In the genomic region with DNA sequence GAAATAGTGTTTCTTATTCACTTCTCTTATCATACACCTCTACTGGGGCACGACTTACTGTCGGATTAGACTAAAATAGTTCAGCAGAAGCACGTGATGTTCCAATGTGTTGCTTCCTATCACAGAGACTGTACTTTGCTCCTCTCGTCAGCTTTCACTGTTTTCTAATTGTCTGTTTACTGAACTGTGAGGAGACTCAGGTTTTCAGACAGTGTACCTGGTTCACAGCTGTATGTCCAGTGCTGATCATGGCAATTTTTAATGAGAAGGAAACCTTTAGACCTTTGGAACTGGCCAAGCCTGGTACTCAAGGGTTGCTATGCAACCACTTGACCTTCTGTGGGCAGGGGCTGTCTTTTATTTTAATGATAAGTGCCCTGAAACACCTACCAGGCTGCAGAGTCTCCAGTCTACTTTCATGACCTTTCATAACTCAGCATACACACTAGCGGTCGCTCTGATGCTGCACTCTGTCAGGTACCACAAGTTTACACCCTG, we compare ENCODE assay signal across 14 mouse cellular contexts.
DNase-seq lines count a peak whose midpoint lies in the region; ATAC-seq lines count a peak whose summit lies in the region.
"Had no signal": no experiment of that assay in that cellular context is flagged by ENCODE, and none has a peak within 500 bp of the region (broad histone marks: within the 10 kb centered on the region; RNA-seq: fewer than 3 reads in every experiment).

No protein-coding gene starts in this region.

- H3K4me3 ChIP-seq in heart, embryonic 13.5 days, result no peak overlapping the region
- no peak overlapping the region for H3K4me3 ChIP-seq in intestine, embryonic 16.5 days (ENCODE audit: low read length)
- H3K4me3 ChIP-seq in midbrain, embryonic 14.5 days (replicated peaks; ENCODE audit: low read depth, low read length), result no peak overlapping the region
- H3K4me3 ChIP-seq: forebrain, embryonic 10.5 days; hindbrain, embryonic 12.5 days; midbrain, embryonic 10.5 days had no signal

- no peaks in the 10 kb centered on the region for H3K9me3 ChIP-seq in heart, embryonic 13.5 days
- H3K9me3 ChIP-seq in intestine, embryonic 16.5 days (ENCODE audit: control insufficient read depth, low read length), result no peaks in the 10 kb centered on the region
- no peaks in the 10 kb centered on the region for H3K9me3 ChIP-seq in midbrain, embryonic 14.5 days (ENCODE audit: control insufficient read depth, low read length)
- H3K9me3 ChIP-seq: forebrain, embryonic 10.5 days; hindbrain, embryonic 12.5 days; midbrain, embryonic 10.5 days had no signal

- H3K27me3 ChIP-seq in heart, embryonic 13.5 days (replicated peaks), result no peaks in the 10 kb centered on the region
- H3K27me3 ChIP-seq in intestine, embryonic 16.5 days (replicated peaks; ENCODE audit: control insufficient read depth, insufficient read depth, low read length), result no peaks in the 10 kb centered on the region
- no peaks in the 10 kb centered on the region for H3K27me3 ChIP-seq in midbrain, embryonic 14.5 days (ENCODE audit: control insufficient read depth, insufficient read depth, low read length)
- H3K27me3 ChIP-seq: hindbrain, embryonic 12.5 days had no signal

- H3K4me1 ChIP-seq in heart, embryonic 13.5 days, result peaks cover 64% of the 10 kb centered on the region
- peaks cover 17% of the 10 kb centered on the region for H3K4me1 ChIP-seq in intestine, embryonic 16.5 days (ENCODE audit: control insufficient read depth, insufficient read depth, low read length)
- no peaks in the 10 kb centered on the region for H3K4me1 ChIP-seq in midbrain, embryonic 14.5 days (ENCODE audit: control insufficient read depth, insufficient read depth, low read length)
- H3K4me1 ChIP-seq: hindbrain, embryonic 12.5 days; midbrain, embryonic 10.5 days had no signal

- H3K9ac ChIP-seq in heart, embryonic 13.5 days, result no peak overlapping the region
- H3K9ac ChIP-seq in intestine, embryonic 16.5 days (ENCODE audit: low read depth, low read length), result no peak overlapping the region
- H3K9ac ChIP-seq in midbrain, embryonic 14.5 days (replicated peaks; ENCODE audit: low read length), result no peak overlapping the region
- H3K9ac ChIP-seq: hindbrain, embryonic 12.5 days had no signal

- peak; percentile 48; the same call in 1 of the 2 replicates for ATAC-seq in heart, embryonic 13.5 days (ENCODE audit: extremely low read depth, insufficient number of reproducible peaks, low FRiP score, low TSS enrichment)
- peak; percentile 76 for ATAC-seq in CD4-positive, CD25-positive, alpha-beta regulatory T cell, adult 4 months
- ATAC-seq in intestine, embryonic 16.5 days, result peak; percentile 71
- ATAC-seq in midbrain, embryonic 14.5 days (ENCODE audit: low FRiP score, low TSS enrichment), result no peak

- 34% methylated on average over 6 of the region's 6 CpGs for WGBS in heart, embryonic 13.5 days
- 60% methylated on average over 6 of the region's 6 CpGs for WGBS in intestine, embryonic 16.5 days
- WGBS in midbrain, embryonic 14.5 days, result 89% methylated on average over 6 of the region's 6 CpGs

- H3K4me2 ChIP-seq in heart, embryonic 13.5 days, result peak overlapping the region; percentile 39
- H3K4me2 ChIP-seq in intestine, embryonic 16.5 days (ENCODE audit: low read depth, low read length), result no peak overlapping the region
- no peak overlapping the region for H3K4me2 ChIP-seq in midbrain, embryonic 14.5 days (ENCODE audit: low read length)
- H3K4me2 ChIP-seq: hindbrain, embryonic 12.5 days had no signal

- peak overlapping the region; percentile 82 for H3K27ac ChIP-seq in heart, embryonic 13.5 days (replicated peaks)
- H3K27ac ChIP-seq in intestine, embryonic 16.5 days (ENCODE audit: low read length), result no peak overlapping the region
- no peak overlapping the region for H3K27ac ChIP-seq in midbrain, embryonic 14.5 days (replicated peaks; ENCODE audit: low read depth, low read length)
- H3K27ac ChIP-seq: forebrain, embryonic 10.5 days; hindbrain, embryonic 12.5 days; midbrain, embryonic 10.5 days had no signal

- H3K36me3 ChIP-seq in heart, embryonic 13.5 days, result peaks cover 8% of the 10 kb centered on the region
- H3K36me3 ChIP-seq in intestine, embryonic 16.5 days (ENCODE audit: control insufficient read depth, insufficient read depth, low read length), result no peaks in the 10 kb centered on the region
- peaks cover 2% of the 10 kb centered on the region; the same call in 1 of the 2 replicates for H3K36me3 ChIP-seq in midbrain, embryonic 14.5 days (ENCODE audit: control insufficient read depth, insufficient read depth, low read length)
- H3K36me3 ChIP-seq: hindbrain, embryonic 12.5 days had no signal

- DNase-seq in heart, postnatal 4 days, result no peak
- peak; percentile 56 to 86 for DNase-seq in kidney, postnatal 36 days
- no peak for DNase-seq in frontal cortex, postnatal 14 days (ENCODE audit: low spot score in 2 of 2)
- DNase-seq in layer of hippocampus, adult 11-12 months (ENCODE audit: low spot score), result no peak
- DNase-seq in midbrain, embryonic 14.5 days, result no peak
- DNase-seq: cerebellum, adult 9-11 months; gastrocnemius, postnatal 14 days; retina, postnatal 1 day had no signal

Comparison
In these comparisons a context has a peak if more than half of its experiments do, and no peak if none do; other contexts are left out.
1. DNase-seq: peak in kidney, postnatal 36 days (2 of 2); none in heart, postnatal 4 days (single experiment), frontal cortex, postnatal 14 days (0 of 2), layer of hippocampus, adult 11-12 months (single experiment) and midbrain, embryonic 14.5 days (single experiment).